Mouse (Mus musculus) A20 (cell line): ENCODE results near the gene Nsd2.

Experiments
- DNase-seq: peaks from one replicate; pipeline ENCODE4 v3.0.0-alpha.2; 2011; ENCODE audit warnings: low read depth, low spot score

Gene Nsd2

DNA sequence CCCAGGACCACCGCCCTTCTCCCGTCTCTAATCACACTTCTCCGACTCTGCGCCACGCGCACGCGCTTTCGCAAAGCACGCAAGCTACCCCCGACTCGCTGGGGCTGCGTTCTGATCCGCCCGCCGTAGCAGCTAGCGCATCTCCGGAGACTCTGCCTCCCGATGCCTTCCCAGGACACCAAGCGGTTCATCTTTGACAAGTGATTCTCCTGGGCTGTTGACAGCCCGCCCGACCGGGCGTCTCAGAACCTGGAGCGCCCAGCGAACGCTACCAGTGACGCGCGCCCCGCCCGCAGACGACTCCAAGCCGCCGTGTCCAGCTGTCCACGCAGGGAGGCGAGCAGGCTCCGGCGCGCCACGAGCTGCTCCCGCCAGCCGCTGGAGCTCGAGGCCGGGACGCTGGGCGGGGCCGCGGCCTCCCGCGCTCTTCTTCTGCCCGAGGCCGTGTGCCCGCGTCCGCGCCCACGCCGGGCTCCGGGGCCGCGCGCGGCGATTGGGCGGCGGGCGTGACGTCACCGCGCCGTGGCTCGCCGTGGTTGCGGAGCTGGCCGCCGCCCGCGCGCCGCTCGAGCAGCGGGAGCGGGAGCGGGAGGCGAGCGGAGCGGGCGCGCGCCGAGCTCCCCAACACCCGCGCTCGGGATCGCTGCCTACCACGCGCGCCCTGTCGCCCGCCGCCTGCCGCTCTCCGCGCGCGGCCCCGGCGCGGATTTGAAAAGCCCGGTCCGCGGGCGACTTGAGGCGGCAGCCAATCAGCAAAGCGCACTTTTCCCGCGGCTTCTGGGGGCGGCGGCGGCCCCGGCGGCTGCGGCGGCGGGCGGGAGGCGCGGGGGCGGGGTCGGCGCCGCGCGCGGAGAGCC is at the start of gene Nsd2:
Gene Nsd2 (plus strand): TSS at position 850 of the 857 bp plus-strand sequence.
- peak; percentile 88 for DNase-seq

DNA sequence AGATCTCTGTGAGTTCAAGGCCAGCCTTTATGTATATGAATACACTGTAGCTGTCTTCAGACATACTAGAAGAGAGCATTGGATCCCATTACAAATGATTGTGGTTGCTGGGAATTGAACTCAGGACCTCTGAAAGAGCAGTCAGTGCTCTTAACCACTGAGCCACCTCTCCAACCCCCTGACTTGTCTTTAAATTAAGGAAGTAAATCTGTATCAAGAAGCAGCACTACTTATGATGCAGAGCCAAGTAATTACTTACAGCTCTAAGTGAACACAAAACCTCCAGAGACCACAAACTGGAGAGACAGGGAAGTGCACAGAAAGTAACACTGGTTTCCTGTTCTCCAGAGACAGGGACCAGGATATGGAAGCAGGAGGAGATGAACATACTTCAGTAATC is 43.3 kb upstream of the Nsd2 start:
- no peak for DNase-seq

DNA sequence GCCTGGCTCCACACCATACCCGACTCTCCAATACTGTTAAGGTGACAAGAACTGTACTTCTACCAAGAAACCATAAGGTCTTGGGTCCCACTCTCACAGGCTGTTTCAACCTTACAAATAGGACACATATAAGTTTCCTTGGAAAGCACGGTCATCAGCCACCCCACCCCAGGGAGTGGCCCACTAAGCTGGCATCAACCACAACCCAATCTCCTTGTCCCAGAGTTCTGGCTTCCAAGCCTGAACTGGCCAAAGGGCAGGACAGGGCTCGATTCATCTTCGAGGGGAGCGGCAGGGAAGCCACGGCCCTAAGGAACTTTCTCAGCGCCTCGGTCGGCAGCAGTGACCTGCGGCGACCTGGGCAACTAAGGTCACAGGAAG is 38.6 kb upstream of the Nsd2 start:
- no peak for DNase-seq

DNA sequence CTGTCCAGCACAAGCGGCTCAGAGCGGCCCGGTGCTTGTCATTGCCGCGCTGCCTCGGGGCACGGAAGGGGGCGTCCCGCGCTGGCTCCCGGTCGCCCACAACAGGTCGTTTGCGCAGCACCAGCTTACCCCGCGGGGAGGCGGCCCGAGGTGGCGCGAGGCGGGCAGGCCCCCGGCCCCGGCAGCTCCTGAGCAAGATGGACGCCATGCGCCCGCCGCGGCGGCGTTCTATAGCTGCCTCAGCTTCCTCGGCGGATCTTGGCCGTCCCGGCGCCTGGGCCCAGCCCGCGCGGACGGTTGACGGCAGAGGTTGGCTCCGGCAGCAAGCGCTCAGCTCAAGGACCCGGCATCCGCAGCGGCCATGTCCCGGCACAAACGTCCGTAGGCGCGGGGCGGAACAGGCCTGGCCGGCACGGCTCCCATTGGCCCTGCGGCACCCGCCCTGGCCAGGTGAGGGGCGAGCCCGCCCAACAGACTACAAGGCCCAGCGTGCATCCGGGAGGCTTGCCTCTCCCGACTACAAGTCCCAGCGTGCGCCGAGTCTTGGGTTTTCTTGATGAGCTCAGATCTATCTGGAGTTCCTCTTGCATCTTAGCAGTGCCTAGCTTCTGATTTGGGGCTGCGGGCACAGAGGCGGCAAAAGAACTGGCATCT is 38.1 kb upstream of the Nsd2 start, which contains the start of gene Letm1:
Gene Letm1 (minus strand): TSS at position 473 of the 654 bp plus-strand sequence.
- peak; percentile 96 for DNase-seq

DNA sequence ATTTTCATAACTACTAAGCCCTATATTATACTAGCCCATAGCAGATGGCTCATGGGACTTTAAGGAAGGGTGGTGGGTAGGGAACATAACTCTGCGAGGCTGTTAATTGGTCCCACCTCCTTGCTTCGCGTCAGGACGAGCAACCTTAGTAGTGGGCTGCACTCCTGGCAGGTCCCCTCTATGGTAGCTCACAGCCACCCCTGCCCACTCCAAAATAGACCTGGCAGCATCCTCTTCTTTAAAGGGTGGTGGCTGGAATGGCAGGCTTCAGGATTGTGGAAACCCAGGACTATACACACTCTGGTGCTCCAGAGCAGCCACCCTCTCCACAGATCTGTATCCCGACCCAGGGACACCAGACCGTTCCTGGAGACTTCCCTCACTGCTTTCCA is 37.5 kb upstream of the Nsd2 start:
- no peak for DNase-seq

DNA sequence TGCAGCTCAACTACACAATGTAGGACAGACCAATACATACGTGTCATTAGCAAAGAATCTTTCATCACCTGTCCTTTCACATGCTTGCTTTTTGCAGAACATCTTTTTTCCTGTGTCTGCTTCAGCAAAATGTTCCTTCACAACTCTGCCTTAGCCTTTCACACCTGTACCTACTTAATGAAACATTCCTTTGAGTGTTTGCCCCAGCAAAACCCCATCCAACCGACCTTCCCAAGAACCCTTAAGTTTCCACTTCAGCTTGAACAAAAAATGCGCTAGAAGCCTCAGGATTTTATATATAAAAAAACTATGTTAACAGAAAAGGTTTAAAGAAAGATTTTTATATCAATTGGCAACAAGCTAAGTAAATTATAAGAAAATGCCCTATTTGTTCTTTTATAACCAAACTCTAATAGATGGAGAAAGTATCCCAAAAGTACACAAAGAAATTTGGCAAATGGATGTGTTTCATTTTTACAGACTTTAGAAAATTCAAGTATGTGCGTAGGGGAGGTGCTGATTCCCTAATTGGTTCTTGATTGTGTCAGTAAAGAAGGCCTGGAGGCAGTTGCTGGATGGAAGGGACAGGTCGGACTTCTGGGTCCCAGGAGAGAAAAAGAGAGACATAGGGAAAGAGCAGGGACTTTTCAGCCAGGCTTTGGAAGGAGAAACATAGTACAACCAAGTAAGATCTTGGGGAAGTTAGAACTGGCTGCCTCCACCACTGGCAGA is 28.4 kb upstream of the Nsd2 start:
- DNase-seq = no peak

DNA sequence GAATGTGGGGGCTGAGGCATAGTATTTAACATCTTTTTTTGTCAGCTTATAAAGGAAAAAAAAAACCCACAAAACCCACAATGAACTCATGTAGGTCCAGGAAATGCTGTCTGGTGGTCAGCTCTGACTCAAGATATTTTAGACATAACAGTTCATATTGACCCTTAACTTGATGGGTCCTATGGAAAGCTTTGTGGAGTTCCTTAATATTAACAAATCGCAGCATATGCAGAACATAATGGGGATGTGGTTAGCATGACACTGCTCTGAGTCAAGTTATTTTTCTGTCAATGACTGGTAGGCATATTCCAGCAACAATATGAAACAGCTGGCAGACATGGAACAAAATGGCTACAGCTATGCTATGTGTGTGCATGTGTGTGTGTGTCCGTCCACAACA is 17.2 kb upstream of the Nsd2 start:
- DNase-seq = no peak

DNA sequence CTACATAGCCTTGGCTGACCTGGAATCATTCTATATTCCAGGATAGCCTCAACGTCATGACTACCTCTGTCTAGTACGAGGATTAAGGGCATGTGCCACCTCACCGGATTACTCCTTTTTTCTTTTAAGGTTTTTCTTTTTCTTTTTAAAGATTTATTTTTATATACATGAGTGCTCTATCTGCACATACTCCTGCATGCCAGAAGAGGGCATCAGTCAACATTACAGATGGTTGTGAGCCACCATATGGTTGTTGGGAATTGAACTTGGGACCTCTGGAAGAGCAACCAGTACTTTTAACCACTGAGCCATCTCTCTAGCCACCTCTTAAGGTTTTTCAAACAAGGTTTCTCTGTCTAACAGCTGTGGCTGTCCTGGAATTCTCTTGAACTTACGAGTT is 9.0 kb upstream of the Nsd2 start:
- DNase-seq = no peak

DNA sequence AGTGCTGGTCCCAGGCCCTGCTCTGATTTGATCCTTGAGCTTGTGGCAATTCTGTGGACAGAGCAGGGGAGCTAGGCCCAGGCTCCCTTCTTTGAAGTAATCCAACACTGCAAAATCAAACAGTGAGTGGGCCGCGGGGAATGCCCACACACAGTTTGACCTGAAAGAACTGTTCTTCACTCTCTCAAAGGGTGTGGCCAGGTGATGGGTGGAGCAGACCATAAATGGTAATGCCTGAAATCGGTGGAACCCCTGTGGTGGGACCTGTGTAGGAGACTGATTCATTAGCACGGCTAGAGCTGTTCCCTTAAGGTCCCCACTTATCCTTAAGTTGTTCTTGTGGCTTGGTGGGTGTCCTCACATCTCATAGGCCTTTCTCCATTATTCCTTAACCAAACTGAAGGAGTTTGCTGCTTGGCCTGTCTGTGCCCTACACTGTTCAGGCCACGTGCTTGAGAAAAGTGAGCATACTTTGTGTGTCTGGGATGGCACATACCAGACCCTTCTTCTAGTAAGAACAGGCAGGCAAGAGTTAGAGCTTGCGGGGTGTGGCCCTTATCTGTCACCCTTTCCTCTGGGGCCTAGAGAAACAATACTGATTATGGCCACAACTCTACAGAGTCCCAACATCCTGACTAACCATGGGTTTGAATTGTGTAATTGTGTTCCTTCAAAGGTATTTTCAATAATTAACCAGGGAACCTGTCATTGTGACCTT is 4.4 kb upstream of the Nsd2 start:
- no peak for DNase-seq

DNA sequence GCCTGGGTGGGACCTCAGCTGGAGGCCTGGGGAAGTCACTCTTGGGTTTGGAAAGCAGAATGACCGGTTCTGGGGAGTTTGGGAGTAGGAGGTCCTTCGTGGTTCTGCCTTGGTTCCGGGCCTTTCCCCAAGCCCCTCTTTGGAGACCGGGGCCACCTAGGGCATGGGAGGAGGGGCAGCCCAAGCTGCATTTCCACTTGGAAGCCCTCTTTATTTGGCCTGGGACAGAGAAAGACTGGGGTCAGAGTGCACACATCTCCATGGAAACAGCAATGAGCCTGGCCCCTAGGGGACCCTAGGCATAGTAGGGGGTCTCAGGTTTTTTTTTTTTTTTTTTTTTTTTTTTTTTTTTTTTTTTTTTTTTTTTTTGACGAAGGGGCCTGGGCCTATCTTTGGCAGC is 2.4 kb upstream of the Nsd2 start:
- no peak for DNase-seq

DNA sequence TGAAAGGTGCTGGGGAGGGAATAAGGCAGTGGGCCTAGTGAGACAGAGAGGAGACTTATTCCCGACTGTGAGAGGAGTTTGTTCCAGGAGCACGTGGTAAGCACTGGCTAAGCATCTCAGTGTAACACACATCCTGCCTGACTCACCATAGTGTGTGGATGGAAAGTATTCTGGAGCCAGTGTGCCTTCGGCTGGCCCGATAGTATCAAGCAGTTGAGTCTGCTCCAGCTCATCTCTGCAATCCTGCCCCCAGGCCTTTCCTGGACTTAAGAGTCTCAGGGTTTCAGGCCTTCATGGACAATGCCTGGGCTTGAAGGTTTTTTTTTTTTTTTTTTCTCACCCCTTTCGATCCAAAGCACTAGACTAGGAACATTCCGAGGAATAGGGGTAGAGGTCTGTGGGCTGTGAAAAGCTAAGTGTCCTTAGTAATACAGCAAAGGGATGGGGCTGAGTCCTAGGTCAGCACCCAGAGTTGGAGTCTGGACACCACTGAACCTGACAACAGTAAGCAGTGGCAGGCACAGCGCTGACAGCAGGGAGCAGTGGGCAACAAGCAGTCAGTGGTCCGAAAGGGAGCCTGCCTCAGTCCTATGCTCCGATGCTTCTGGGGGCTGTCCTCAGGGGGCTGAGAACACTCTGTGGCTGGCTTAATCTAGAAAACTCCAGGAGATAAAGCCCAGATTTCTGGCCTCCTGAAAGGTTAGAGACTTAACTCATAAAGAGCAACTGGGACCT is 1.2 kb upstream of the Nsd2 start:
- DNase-seq = peak; percentile 30

DNA sequence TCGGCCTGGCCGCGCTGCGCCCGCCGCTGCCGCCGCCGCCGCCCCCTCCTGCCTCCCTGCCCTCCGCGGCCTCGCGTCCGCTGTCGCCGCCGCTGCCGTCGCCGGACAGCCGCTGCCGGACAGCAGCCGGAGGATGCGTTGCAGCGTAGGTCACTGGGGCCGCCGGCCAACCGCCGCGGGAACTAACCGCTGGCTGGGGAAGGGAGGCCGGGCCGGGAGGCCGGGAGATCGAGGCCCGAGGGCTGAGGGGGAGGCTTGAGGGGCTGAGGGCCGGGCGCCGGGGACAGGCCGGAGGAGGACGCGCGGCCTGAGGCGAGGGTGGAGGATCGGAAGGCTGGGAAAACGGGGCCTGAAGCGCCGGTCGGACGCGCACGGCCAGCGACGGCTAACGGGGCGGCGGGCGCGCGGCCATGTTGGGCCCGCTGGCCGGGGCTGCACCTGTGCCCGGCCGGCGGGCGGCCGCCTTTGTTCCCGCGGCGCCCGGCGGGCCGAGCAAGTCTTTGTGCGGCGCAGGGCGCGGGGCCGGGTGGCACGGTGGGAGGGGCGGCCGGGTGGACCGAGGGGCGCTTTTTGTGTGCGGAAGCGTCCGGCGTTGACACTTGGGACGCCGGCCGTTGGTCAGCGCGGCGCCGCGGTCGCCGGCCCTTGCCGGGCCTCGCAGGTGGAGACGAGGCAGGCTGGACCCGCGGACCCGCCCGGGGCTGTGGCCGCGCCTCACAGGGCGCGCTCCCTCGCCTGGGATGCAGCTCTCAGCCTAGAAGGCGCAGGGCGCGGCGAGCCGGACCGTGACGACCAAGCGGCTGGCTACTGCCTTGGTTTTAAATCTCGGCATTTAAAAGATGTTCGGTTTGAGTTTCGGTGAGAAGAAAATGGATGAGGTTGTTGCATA is 452 bp downstream of the Nsd2 start:
- peak; percentile 73 for DNase-seq

DNA sequence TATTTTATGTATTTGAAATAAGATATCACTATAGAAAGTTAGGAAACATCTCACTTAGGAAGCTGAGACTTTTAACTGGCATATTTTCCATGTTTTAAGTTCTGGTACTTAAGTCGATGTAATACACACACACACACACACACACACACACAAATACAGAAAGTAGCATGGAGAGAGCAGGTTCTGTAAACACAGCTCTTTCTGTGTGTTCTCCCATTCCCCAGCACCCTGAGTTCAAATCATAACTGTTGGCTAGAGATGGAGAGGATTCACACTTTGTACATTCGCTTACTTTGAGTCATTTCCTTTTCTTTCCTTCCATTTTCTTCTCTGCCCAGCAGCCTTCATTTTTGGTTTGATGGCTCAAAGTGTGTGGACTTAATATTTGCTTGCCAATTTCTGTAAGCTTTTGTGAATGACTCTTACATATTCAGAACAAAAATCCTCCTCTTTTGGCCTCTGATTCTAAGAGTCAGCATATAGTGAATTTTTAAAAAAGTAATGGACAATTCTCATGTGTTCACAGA is 1.4 kb downstream of the Nsd2 start:
- peak; percentile 61 for DNase-seq

DNA sequence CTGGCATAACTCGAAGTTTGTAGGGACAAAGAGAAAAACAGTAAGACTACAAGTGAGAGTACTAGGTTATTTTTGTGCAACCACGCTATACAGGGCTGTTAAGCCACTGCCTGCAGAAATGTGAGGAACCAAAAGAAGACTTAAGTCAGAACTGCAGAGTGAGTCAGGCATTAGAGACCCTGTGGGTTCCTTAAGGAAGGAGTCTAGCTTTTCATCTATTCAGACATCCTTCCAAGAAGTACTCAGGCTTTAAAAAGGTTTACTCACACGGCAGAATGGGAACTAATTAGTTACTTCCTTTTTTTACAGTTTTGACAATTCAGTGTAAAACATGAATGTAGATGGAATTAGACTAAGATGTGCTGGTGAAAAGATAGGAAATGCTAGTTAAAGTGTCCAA is 1.9 kb downstream of the Nsd2 start:
- peak; percentile 63 for DNase-seq

DNA sequence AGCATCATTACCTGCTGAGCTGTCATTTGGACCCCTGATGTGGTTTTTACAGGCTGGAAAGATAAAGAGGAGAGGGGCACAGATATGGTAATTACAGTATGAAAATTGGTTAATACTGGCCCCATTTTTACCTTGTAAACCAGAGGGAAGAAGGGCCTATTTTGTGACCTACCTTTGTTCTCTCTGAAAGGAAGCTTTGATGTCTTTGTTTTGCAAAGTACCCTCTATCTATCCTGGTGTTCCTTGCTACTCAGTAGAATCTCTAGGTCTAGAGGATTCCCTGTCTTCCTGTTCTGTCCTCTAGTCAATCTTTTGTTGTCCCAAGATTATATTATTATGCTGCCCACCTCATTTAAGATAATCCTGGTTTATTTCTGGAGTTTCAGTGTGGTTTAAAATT is 5.5 kb downstream of the Nsd2 start:
- DNase-seq = no peak

DNA sequence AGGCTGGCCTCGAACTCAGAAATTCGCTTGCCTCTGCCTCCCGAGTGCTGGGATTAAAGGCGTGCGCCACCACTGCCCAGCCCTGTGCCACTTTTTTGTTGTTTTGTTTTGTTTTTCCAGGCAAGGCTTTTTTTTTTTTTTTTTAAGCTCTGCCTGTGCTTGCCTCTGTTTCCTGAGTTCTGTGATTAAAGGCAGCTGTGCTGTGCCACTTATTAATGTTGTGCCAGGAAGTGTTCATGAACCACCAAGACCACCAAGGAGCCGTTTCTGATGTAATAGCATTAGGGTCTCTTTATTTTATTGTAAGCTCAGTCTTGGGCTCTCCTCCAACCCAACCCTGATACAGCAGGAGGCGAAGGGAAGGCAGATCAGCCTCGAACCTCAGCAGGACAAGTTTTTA is 7.6 kb downstream of the Nsd2 start:
- no peak for DNase-seq

DNA sequence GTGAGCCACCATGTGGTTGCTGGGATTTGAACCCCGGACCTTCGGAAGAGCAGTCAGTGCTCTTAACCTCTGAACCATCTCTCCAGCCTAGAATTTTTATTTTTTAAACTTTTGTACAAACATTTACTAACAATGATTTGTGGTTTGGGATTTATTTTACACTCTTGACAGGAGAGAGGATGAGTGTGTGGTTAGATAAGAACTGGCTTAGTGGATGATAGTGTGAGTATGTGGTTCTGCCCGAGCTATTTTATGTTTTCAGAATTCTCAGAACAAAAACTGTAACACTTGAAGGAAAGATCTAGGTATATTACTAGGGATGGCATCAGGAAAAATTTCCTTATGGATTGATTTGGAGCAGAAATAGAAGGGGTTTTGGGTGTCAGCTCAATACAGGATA is 9.4 kb downstream of the Nsd2 start:
- DNase-seq = no peak

DNA sequence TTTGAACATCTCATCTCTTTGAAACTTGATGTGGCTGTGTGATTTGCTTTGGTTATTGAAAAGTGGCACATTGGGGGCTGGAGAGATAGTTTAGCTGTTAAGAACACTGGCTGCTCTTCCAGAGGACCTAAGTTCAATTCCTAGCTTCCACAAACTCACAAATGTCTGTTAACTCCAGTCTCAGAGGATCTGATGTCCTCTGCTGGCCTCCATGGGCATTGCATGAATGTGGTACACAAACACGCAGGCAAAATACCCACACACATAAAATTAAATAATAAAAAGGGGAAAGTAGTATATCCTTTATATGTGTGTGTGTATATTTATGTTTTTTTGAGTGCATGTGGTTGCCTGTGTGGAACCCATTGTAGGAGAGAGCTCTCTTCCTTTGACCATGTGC is 10.3 kb downstream of the Nsd2 start:
- no peak for DNase-seq

DNA sequence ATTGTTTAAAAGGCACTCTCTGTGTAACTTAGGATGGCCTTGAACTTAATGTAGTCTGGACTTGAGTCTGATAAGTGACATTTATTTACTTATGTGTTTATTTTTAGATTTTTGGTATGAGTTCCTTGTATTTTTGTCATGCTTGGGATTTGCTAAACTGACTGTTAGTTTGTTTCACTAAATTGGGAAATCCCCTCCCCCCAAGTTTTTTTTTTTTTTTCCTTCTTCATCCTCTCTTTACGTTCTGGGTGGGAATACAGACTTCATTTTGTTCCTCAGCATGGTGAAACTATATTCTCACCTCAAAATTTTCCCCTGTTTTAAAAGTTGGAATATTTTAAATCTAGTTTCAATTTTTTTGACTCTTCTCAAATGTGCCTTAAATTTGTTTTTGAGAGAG is 20.8 kb downstream of the Nsd2 start:
- no peak for DNase-seq

DNA sequence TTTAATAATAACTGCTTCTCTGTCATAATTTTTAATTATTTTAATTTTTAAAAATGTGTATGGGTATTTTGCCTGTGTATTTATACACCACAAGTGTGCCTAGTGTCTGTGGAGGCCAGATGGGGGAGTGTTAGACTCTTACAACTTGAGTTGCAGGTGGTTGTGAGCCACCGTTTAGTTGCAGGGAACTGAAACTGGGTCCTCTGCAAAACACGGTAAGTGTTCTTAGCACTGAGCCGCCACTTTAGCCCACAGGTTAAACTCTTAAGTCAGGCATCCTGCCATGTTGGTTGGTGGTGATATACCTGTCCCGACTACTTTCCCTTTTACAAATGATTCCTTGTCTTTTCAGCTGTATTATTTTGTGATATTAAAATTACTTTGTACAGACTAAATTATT is 22.0 kb downstream of the Nsd2 start:
- DNase-seq = peak; percentile 87
